Mouse (Mus musculus): Measurements from ENCODE around the gene Ucn2.

Ucn2 gene

DNA sequence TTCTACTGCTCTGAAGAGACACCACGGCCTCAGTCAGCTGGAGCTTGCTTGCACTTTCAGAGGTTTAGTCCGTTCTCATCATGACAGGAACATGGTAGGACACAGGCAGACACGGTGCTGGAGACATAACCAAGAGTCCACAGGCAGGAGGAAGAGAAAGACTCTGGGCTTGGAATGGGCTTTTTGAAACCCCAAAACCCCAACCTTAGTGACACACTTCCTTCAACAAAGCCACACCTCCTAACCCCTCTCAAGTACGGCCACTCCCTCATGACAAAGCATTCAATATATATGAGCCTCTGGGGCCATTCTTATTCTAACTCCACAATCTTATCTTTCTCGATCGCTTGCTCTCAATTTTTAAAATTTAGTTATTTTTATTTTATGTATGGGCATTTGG is 46.6 kb downstream of the Ucn2 start:
- DNase-seq (ENCODE audit: low spot score) = no peak
